Mouse (Mus musculus): ENCODE measurements around the gene Rnf150. TPM values are rescaled to one million over a fixed set of nuclear protein-coding genes. Genes with fewer than 3 reads are reported as not detected.

Gene Rnf150
- polyA plus RNA-seq, 1 experiment from 2014 or later = 2.4 TPM

DNA sequence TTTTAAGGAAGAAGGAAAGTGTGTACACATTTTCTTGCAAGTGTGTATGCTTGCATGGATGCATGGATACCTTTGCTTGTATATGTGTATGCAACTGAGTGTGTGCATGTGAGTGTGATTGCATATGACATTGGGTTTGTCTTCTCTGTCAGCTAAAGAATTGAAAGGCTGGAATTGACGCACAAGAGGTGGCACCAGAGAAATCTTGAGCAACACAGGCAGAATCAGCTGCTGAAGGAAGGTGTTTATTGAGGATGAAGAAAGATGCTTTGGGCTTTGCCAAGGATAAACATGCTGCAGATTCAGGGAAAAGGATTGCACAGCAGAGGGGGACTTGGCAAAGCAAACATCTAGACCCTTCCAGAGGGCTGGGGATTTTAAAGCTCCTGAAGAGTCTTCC lies 174.2 kb downstream of the Rnf150 start:
- no peaks in the 10 kb centered on the region for H3K9me3 ChIP-seq (ENCODE audit: control insufficient read depth, low read length)

DNA sequence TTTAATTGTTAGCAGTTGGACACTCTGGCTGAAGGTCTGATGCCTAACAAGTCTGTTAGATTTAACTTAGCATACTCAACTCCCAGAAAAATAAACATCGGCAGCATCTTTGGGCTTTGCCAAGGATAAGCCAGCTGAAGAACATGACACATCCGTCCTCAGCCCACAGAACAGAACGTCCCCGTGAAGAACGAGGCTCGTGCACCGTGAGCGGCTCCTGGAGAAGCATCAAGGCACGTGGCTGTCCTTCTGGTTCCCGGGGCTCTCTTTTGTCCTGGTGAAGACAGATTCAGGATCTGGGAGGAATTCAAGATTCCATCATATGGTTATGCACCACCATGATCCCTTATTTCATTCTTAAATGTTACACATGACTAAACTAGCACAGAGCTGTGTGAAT lies 175.4 kb downstream of the Rnf150 start:
- DNase-seq (ENCODE audit: low spot score) = no peak
- no peak overlapping the region for H3K4me3 ChIP-seq (ENCODE audit: low read depth, low read length)
- H3K27ac ChIP-seq (ENCODE audit: low read depth, low read length) = no peak overlapping the region
- no peak overlapping the region for H3K9ac ChIP-seq (ENCODE audit: low read depth, low read length)
- WGBS = 86% methylated on average over 10 of the region's 10 CpGs
- no peaks in the 10 kb centered on the region for H3K4me1 ChIP-seq (replicated peaks; ENCODE audit: control insufficient read depth, insufficient read depth, low read length)
- no peaks in the 10 kb centered on the region for H3K9me3 ChIP-seq (ENCODE audit: control insufficient read depth, low read length)
- no peak overlapping the region for H3K4me2 ChIP-seq (replicated peaks; ENCODE audit: low read depth, low read length)
- H3K36me3 ChIP-seq (ENCODE audit: control insufficient read depth, insufficient read depth, low read length) = no peaks in the 10 kb centered on the region
- no peak for ATAC-seq (ENCODE audit: low FRiP score)
- H3K27me3 ChIP-seq (ENCODE audit: control insufficient read depth, insufficient read depth, low read length) = no peaks in the 10 kb centered on the region

More for the DNA sequence above, 174.2 kb downstream of the Rnf150 start:
- H3K36me3 ChIP-seq (ENCODE audit: control insufficient read depth, insufficient read depth, low read length) = no peaks in the 10 kb centered on the region
- 90% methylated on average over 1 of the region's 1 CpGs for WGBS
- no peak overlapping the region for H3K4me3 ChIP-seq (ENCODE audit: low read depth, low read length)
- no peaks in the 10 kb centered on the region for H3K4me1 ChIP-seq (replicated peaks; ENCODE audit: control insufficient read depth, insufficient read depth, low read length)
- H3K27ac ChIP-seq (ENCODE audit: low read depth, low read length) = no peak overlapping the region
- no peak overlapping the region for H3K9ac ChIP-seq (ENCODE audit: low read depth, low read length)
- no peak overlapping the region for H3K4me2 ChIP-seq (replicated peaks; ENCODE audit: low read depth, low read length)
- no peaks in the 10 kb centered on the region for H3K27me3 ChIP-seq (ENCODE audit: control insufficient read depth, insufficient read depth, low read length)
- DNase-seq (ENCODE audit: low spot score) (no peak), ATAC-seq (ENCODE audit: low FRiP score) (no peak)

DNA sequence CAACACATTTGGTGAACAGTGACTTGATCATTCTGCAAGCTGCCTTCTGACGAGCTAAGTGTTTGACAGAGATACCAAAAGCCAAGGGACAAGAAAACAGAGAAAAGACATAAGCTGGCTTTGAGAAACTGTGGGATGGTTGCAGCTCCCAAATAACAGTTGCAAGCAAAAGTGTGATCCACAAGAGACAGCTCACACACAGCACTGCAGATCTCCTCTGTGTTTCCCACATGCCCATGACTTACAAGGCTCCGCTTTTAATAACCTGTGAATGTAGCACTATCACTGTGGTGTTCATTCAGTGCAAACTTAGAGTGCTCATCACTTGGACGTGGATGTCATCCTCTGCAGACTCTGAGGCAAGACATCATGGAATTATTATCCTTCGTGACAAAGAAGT lies 178.3 kb downstream of the Rnf150 start:
- no peak for DNase-seq (ENCODE audit: low spot score)
- Histone ChIP-seq H3K9me3 (ENCODE audit: control insufficient read depth, low read length) (no peaks in the 10 kb centered on the region), H3K27me3 (ENCODE audit: control insufficient read depth, insufficient read depth, low read length) (no peaks in the 10 kb centered on the region), H3K36me3 (ENCODE audit: control insufficient read depth, insufficient read depth, low read length) (no peaks in the 10 kb centered on the region), H3K9ac (ENCODE audit: low read depth, low read length) (no peak overlapping the region), H3K4me1 (replicated peaks; ENCODE audit: control insufficient read depth, insufficient read depth, low read length) (no peaks in the 10 kb centered on the region), H3K27ac (ENCODE audit: low read depth, low read length) (no peak overlapping the region), H3K4me2 (replicated peaks; ENCODE audit: low read depth, low read length) (no peak overlapping the region), H3K4me3 (ENCODE audit: low read depth, low read length) (no peak overlapping the region)
- 83% methylated on average over 4 of the region's 4 CpGs for WGBS
- ATAC-seq (ENCODE audit: low FRiP score) = no peak

DNA sequence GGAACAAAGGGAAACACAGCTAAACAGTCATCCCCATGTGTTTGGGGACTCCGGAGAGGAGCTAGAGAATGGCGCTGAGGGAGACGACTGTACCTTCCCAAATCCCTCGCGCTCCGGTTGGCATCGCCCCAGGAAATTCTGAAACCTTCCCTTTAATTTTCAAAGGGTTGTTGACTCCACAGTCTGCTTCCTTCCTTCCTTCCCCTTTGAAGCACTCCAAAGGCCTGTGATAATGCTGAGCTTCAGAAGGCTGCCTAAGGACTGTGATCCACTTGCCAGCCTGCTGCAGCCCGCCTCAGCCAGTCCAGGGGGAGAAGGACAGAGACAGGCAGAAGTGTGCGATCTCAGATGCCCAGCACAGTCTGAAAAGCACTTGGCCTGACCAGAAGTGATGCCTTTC lies 183.8 kb downstream of the Rnf150 start:
- H3K27me3 ChIP-seq (ENCODE audit: control insufficient read depth, insufficient read depth, low read length) = no peaks in the 10 kb centered on the region
- no peak overlapping the region for H3K4me2 ChIP-seq (replicated peaks; ENCODE audit: low read depth, low read length)
- DNase-seq (ENCODE audit: low spot score) (no peak), ATAC-seq (ENCODE audit: low FRiP score) (no peak)
- 85% methylated on average over 9 of the region's 9 CpGs for WGBS
- H3K9ac ChIP-seq (ENCODE audit: low read depth, low read length) = no peak overlapping the region
- H3K36me3 ChIP-seq (ENCODE audit: control insufficient read depth, insufficient read depth, low read length) = no peaks in the 10 kb centered on the region
- no peaks in the 10 kb centered on the region for H3K9me3 ChIP-seq (ENCODE audit: control insufficient read depth, low read length)
- H3K27ac ChIP-seq (ENCODE audit: low read depth, low read length) = no peak overlapping the region
- no peak overlapping the region for H3K4me3 ChIP-seq (ENCODE audit: low read depth, low read length)
- 0 out of 2 replicates have a peak, but pooled peaks cover 2% of the 10 kb centered on the region for H3K4me1 ChIP-seq (replicated peaks; ENCODE audit: control insufficient read depth, insufficient read depth, low read length)

DNA sequence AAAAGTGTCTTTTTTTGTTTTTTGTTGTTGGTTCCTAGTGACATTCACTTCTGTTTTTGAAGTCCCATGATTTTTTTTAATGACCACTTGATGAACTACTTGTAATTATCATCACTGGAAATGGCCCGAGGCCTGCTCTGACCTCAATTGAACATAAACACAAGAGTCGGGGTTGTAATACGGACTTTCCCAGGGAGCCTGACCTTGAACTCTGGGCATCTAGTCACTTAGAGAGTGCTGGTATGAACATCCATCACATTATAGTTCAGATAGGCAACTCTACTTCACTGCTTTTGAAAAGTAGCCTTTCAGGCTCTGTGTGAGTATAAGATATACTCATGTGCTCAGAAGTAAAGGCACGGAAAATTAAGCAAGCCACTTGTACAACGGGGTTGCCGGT lies 185.4 kb downstream of the Rnf150 start:
- DNase-seq (ENCODE audit: low spot score) (no peak), ATAC-seq (ENCODE audit: low FRiP score) (no peak)
- Histone ChIP-seq H3K4me1 (replicated peaks; ENCODE audit: control insufficient read depth, insufficient read depth, low read length) (0 out of 2 replicates have a peak, but pooled peaks cover 2% of the 10 kb centered on the region), H3K4me3 (ENCODE audit: low read depth, low read length) (no peak overlapping the region), H3K27ac (ENCODE audit: low read depth, low read length) (no peak overlapping the region), H3K27me3 (ENCODE audit: control insufficient read depth, insufficient read depth, low read length) (no peaks in the 10 kb centered on the region), H3K4me2 (replicated peaks; ENCODE audit: low read depth, low read length) (no peak overlapping the region), H3K9me3 (ENCODE audit: control insufficient read depth, low read length) (no peaks in the 10 kb centered on the region), H3K36me3 (ENCODE audit: control insufficient read depth, insufficient read depth, low read length) (no peaks in the 10 kb centered on the region), H3K9ac (ENCODE audit: low read depth, low read length) (no peak overlapping the region)
- WGBS = 71% methylated on average over 6 of the region's 6 CpGs

DNA sequence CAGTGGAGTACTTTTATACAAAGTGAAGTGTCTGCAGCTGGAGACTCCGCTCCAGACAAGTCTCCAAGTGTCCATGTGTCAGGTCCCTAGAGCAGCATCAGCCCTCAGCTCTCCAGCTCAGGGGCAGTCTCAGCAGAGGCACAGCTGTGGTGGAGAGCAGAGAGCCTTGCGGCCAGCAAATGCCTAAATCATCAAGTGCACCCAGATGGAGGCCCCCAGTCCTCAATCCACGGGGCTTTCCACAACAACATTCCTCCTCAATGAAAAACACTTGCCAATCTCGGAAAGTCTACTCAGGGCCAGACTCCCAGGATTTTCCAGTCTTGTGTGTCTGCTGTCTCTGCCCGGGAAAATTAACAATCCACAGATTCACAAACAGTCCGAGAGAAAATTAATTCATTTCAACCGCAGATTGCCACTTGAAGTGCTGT lies 186.0 kb downstream of the Rnf150 start:
- 60% methylated on average over 7 of the region's 7 CpGs for WGBS
- peak overlapping the region; percentile 30; the same call in 1 of the 2 replicates for H3K27ac ChIP-seq (ENCODE audit: low read depth, low read length)
- ATAC-seq (ENCODE audit: low FRiP score) (no peak), DNase-seq (ENCODE audit: low spot score) (peak; percentile 28)
- no peaks in the 10 kb centered on the region for H3K27me3 ChIP-seq (ENCODE audit: control insufficient read depth, insufficient read depth, low read length)
- H3K9me3 ChIP-seq (ENCODE audit: control insufficient read depth, low read length) = no peaks in the 10 kb centered on the region
- no peaks in the 10 kb centered on the region for H3K36me3 ChIP-seq (ENCODE audit: control insufficient read depth, insufficient read depth, low read length)
- H3K4me2 ChIP-seq (replicated peaks; ENCODE audit: low read depth, low read length) = no peak overlapping the region
- 0 out of 2 replicates have a peak, but pooled peaks cover 2% of the 10 kb centered on the region for H3K4me1 ChIP-seq (replicated peaks; ENCODE audit: control insufficient read depth, insufficient read depth, low read length)
- H3K9ac ChIP-seq (ENCODE audit: low read depth, low read length) = no peak overlapping the region
- H3K4me3 ChIP-seq (ENCODE audit: low read depth, low read length) = no peak overlapping the region

DNA sequence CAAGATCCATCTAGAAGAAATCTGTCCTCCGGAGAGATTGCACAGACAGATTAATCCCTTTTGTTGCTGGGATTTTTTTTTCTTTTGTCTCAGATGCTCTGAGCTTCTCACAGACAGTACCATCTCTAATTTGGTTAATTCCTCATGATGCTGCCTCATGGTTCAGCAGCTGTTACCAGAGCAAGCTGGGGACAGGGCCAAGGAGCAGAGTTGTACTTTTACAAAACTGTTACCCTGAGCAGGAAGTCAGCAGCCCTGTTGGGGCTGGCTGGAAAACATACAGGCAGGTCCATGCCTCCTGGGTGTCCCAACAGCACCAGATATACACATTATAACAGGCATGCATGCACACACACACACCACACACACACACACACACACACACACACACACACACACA lies 186.5 kb downstream of the Rnf150 start:
- DNase-seq (ENCODE audit: low spot score) = no peak
- ATAC-seq (ENCODE audit: low FRiP score) = no peak
- Histone ChIP-seq H3K27me3 (ENCODE audit: control insufficient read depth, insufficient read depth, low read length) (no peaks in the 10 kb centered on the region), H3K27ac (ENCODE audit: low read depth, low read length) (peak overlapping the region; percentile 30; the same call in 1 of the 2 replicates), H3K9me3 (ENCODE audit: control insufficient read depth, low read length) (no peaks in the 10 kb centered on the region), H3K4me2 (replicated peaks; ENCODE audit: low read depth, low read length) (no peak overlapping the region), H3K4me3 (ENCODE audit: low read depth, low read length) (no peak overlapping the region), H3K9ac (ENCODE audit: low read depth, low read length) (no peak overlapping the region), H3K36me3 (ENCODE audit: control insufficient read depth, insufficient read depth, low read length) (no peaks in the 10 kb centered on the region), H3K4me1 (replicated peaks; ENCODE audit: control insufficient read depth, insufficient read depth, low read length) (0 out of 2 replicates have a peak, but pooled peaks cover 2% of the 10 kb centered on the region)
- WGBS = 47% methylated on average over 1 of the region's 1 CpGs

DNA sequence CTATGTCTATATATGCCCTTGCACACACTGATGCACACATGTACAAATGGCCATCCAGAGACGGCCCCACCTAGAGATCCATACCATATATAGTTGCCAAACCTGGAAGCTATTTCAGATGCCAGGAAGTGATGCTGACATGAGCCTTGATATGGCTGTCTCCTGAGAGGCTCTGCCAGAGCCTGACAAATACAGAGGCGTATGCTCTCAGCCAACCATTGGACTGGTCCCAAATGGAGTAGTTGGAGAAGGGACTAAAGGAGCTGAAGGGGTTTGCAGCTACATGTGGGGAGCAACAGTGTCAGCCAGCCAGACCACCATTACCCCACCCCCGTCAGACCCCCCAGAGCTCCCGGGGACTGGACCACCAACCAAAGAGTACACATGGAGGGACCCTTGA lies 189.7 kb downstream of the Rnf150 start:
- DNase-seq (ENCODE audit: low spot score) (no peak), ATAC-seq (ENCODE audit: low FRiP score) (no peak)
- 94% methylated on average over 4 of the region's 4 CpGs for WGBS
- H3K27ac ChIP-seq (ENCODE audit: low read depth, low read length) = no peak overlapping the region
- H3K36me3 ChIP-seq (ENCODE audit: control insufficient read depth, insufficient read depth, low read length) = no peaks in the 10 kb centered on the region
- H3K9ac ChIP-seq (ENCODE audit: low read depth, low read length) = no peak overlapping the region
- H3K4me3 ChIP-seq (ENCODE audit: low read depth, low read length) = no peak overlapping the region
- H3K4me1 ChIP-seq (replicated peaks; ENCODE audit: control insufficient read depth, insufficient read depth, low read length) = 0 out of 2 replicates have a peak, but pooled peaks cover 2% of the 10 kb centered on the region
- no peak overlapping the region for H3K4me2 ChIP-seq (replicated peaks; ENCODE audit: low read depth, low read length)
- H3K27me3 ChIP-seq (ENCODE audit: control insufficient read depth, insufficient read depth, low read length) = no peaks in the 10 kb centered on the region
- H3K9me3 ChIP-seq (ENCODE audit: control insufficient read depth, low read length) = no peaks in the 10 kb centered on the region

DNA sequence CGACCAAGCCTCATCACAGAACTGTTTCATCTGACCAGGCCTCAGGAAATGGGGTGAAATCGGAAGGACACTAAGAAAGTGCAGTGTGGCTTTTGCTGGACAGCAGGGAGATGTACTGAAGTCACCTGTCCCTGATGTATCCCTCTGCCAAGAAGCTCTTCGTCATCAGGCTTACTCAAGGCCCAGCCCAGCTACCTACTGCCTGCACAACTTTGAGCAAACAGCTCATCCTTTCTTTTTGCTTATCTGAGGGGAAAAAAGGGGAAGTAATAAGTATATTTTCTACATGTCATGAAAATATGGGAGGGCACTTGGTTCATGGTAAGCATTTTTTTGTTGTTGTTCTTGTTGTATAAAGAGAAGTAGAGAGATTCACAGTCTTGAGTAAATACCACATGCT lies 191.6 kb downstream of the Rnf150 start:
- Histone ChIP-seq H3K27me3 (ENCODE audit: control insufficient read depth, insufficient read depth, low read length) (no peaks in the 10 kb centered on the region), H3K4me3 (ENCODE audit: low read depth, low read length) (no peak overlapping the region)
- WGBS = 92% methylated on average over 3 of the region's 3 CpGs

More for the DNA sequence above, 191.6 kb downstream of the Rnf150 start:
- no peak overlapping the region for H3K9ac ChIP-seq (ENCODE audit: low read depth, low read length)
- ATAC-seq (ENCODE audit: low FRiP score) = no peak
- no peak overlapping the region for H3K27ac ChIP-seq (ENCODE audit: low read depth, low read length)
- H3K36me3 ChIP-seq (ENCODE audit: control insufficient read depth, insufficient read depth, low read length) = no peaks in the 10 kb centered on the region
- no peaks in the 10 kb centered on the region for H3K4me1 ChIP-seq (replicated peaks; ENCODE audit: control insufficient read depth, insufficient read depth, low read length)
- H3K9me3 ChIP-seq (ENCODE audit: control insufficient read depth, low read length) = no peaks in the 10 kb centered on the region
- DNase-seq (ENCODE audit: low spot score) = no peak
- H3K4me2 ChIP-seq (replicated peaks; ENCODE audit: low read depth, low read length) = no peak overlapping the region

Data from hindbrain, embryonic 11.5 days (tissue).